Mouse (Mus musculus): Measurements from ENCODE around the gene Fra10ac1. TPM values are rescaled to one million over a fixed set of nuclear protein-coding genes. Genes with fewer than 3 reads are reported as not detected.

The Fra10ac1 gene
- polyA plus RNA-seq, 1 experiment from 2014 or later: 27.6 TPM

GRCm38 (mm10) chr19:38161648-38162354 is 62.2 kb downstream of the Fra10ac1 start:
- Histone ChIP-seq H3K9me3 (replicated peaks; ENCODE audit: control insufficient read depth, low read length) (no peaks in the 10 kb centered on the region), H3K4me2 (no peak overlapping the region), H3K27ac (ENCODE audit: low read depth, low read length) (no peak overlapping the region), H3K27me3 (ENCODE audit: control insufficient read depth, insufficient read depth, low read length) (no peaks in the 10 kb centered on the region), H3K36me3 (ENCODE audit: control insufficient read depth, insufficient read depth, low read length) (no peaks in the 10 kb centered on the region), H3K4me1 (ENCODE audit: control insufficient read depth, insufficient read depth, low read length) (no peaks in the 10 kb centered on the region), H3K9ac (ENCODE audit: low read depth, low read length) (no peak overlapping the region), H3K4me3 (ENCODE audit: low read depth, low read length) (no peak overlapping the region)
- WGBS (ENCODE audit: insufficient replicate concordance): 86% methylated on average over 21 of the region's 21 CpGs
- ATAC-seq (replicated peaks; ENCODE audit: insufficient number of reproducible peaks, low FRiP score, low TSS enrichment): no peak

DNA sequence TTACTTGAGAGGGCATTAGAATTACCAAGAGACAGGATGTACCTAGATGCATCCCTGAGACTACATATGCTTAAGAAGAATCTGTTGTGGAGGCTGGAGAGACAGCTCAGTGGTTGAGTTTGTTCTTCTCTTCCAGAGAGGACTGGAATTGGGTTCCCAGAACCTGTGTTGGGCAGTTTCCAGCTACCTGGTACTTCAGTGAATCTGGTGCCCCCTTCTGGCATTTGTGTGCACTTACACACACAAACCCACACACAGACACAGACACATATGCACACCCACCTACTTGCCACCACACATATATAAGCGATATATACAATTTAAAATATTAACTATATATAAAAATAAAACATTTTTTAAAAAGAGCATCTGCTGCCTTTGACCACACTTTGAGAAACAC is 67.7 kb downstream of the Fra10ac1 start:
- no peaks in the 10 kb centered on the region for H3K9me3 ChIP-seq (replicated peaks; ENCODE audit: control insufficient read depth, low read length)
- no peak for ATAC-seq (replicated peaks; ENCODE audit: insufficient number of reproducible peaks, low FRiP score, low TSS enrichment)
- no peaks in the 10 kb centered on the region for H3K27me3 ChIP-seq (ENCODE audit: control insufficient read depth, insufficient read depth, low read length)
- H3K4me1 ChIP-seq (ENCODE audit: control insufficient read depth, insufficient read depth, low read length): no peaks in the 10 kb centered on the region
- H3K27ac ChIP-seq (ENCODE audit: low read depth, low read length): no peak overlapping the region
- H3K36me3 ChIP-seq (ENCODE audit: control insufficient read depth, insufficient read depth, low read length): no peaks in the 10 kb centered on the region
- no peak overlapping the region for H3K4me3 ChIP-seq (ENCODE audit: low read depth, low read length)
- H3K9ac ChIP-seq (ENCODE audit: low read depth, low read length): no peak overlapping the region
- no peak overlapping the region for H3K4me2 ChIP-seq
- 95% methylated on average over 1 of the region's 1 CpGs for WGBS (ENCODE audit: insufficient replicate concordance)

GRCm38 (mm10) chr19:38143540-38144271 is 80.2 kb downstream of the Fra10ac1 start:
- Histone ChIP-seq H3K27me3 (ENCODE audit: control insufficient read depth, insufficient read depth, low read length) (no peaks in the 10 kb centered on the region), H3K4me1 (ENCODE audit: control insufficient read depth, insufficient read depth, low read length) (no peaks in the 10 kb centered on the region), H3K9ac (ENCODE audit: low read depth, low read length) (no peak overlapping the region), H3K36me3 (ENCODE audit: control insufficient read depth, insufficient read depth, low read length) (no peaks in the 10 kb centered on the region), H3K4me2 (no peak overlapping the region), H3K9me3 (replicated peaks; ENCODE audit: control insufficient read depth, low read length) (no peaks in the 10 kb centered on the region), H3K4me3 (ENCODE audit: low read depth, low read length) (no peak overlapping the region), H3K27ac (ENCODE audit: low read depth, low read length) (no peak overlapping the region)
- no peak for ATAC-seq (replicated peaks; ENCODE audit: insufficient number of reproducible peaks, low FRiP score, low TSS enrichment)
- WGBS (ENCODE audit: insufficient replicate concordance): 60% methylated on average over 4 of the region's 4 CpGs

Other genes starting within 250 kb of the Fra10ac1 start
- gene Myof, start 180.6 kb downstream of the Fra10ac1 start, polyA plus RNA-seq (2014; fragmentation: Nextera tagmentation; extraction: Ambion mirVana): 7.4 and 8.5 TPM in 2 replicates
- gene Cep55, start 169.1 kb downstream of the Fra10ac1 start, polyA plus RNA-seq (2014; fragmentation: Nextera tagmentation; extraction: Ambion mirVana): 28.1 and 30.5 TPM in 2 replicates
- 0.15 TPM in 1 of 2 replicates, not detected in the other for gene Ffar4, start 127.1 kb downstream of the Fra10ac1 start, polyA plus RNA-seq (2014; fragmentation: Nextera tagmentation; extraction: Ambion mirVana)
- gene Rbp4, start 98.9 kb downstream of the Fra10ac1 start, polyA plus RNA-seq (2014; fragmentation: Nextera tagmentation; extraction: Ambion mirVana): 8.8 and 33.6 TPM in 2 replicates
- 0.06 TPM in 1 of 2 replicates, not detected in the other for gene Pde6c, start 91.4 kb downstream of the Fra10ac1 start, polyA plus RNA-seq (2014; fragmentation: Nextera tagmentation; extraction: Ambion mirVana)
- gene Lgi1, start 40.4 kb upstream of the Fra10ac1 start, polyA plus RNA-seq (2014; fragmentation: Nextera tagmentation; extraction: Ambion mirVana): 0.31 and 0.84 TPM in 2 replicates
- 2.8 and 3.3 TPM in 2 replicates for gene Slc35g1, start 171.8 kb upstream of the Fra10ac1 start, polyA plus RNA-seq (2014; fragmentation: Nextera tagmentation; extraction: Ambion mirVana)

Measured in heart, embryonic 11.5 days (tissue).